Mouse (Mus musculus): ENCODE results near the gene Prg2. TPM values are rescaled to one million over a fixed set of nuclear protein-coding genes. Genes with fewer than 3 reads are reported as not detected.

Prg2 gene
- total and polyA plus RNA-seq, 2 experiments from 2014 or later, result not detected

- Histone ChIP-seq H3K9me3 (ENCODE audit: low read length) (no peaks in the 10 kb centered on the region), H3K27me3 (ENCODE audit: insufficient read depth, low read length) (no peaks in the 10 kb centered on the region), H3K4me3 (ENCODE audit: low read length) (no peak overlapping the region), H3K36me3 (ENCODE audit: insufficient read depth, low read length) (no peaks in the 10 kb centered on the region), H3K9ac (replicated peaks; ENCODE audit: low read length) (no peak overlapping the region), H3K27ac (no peak overlapping the region), H3K4me1 (ENCODE audit: insufficient read depth, low read length) (no peaks in the 10 kb centered on the region), H3K4me2 (ENCODE audit: low read depth, low read length) (no peak overlapping the region)
- no peak for TF ChIP-seq CTCF (IDR thresholded peaks at IDR 0.05; ENCODE audit: low read depth)
- ATAC-seq (no peak), DNase-seq (ENCODE audit: low spot score) (no peak)
- WGBS, result 66% methylated on average over 5 of the region's 5 CpGs
Measured at GRCm38 (mm10) chr2:85027281-85027680, 47.0 kb downstream of the Prg2 start.

GRCm38 (mm10) chr2:85029897-85030296 is 49.6 kb downstream of the Prg2 start:
- TF ChIP-seq CTCF (IDR thresholded peaks at IDR 0.05; ENCODE audit: low read depth), result no peak
- ATAC-seq (no peak), DNase-seq (ENCODE audit: low spot score) (no peak)
- no peak overlapping the region for H3K27ac ChIP-seq
- 57% methylated on average over 6 of the region's 6 CpGs for WGBS
- H3K36me3 ChIP-seq (ENCODE audit: insufficient read depth, low read length), result no peaks in the 10 kb centered on the region
- H3K4me2 ChIP-seq (ENCODE audit: low read depth, low read length), result no peak overlapping the region
- H3K4me3 ChIP-seq (ENCODE audit: low read length), result no peak overlapping the region
- no peaks in the 10 kb centered on the region for H3K27me3 ChIP-seq (ENCODE audit: insufficient read depth, low read length)
- H3K9me3 ChIP-seq (ENCODE audit: low read length), result no peaks in the 10 kb centered on the region
- no peaks in the 10 kb centered on the region for H3K4me1 ChIP-seq (ENCODE audit: insufficient read depth, low read length)
- H3K9ac ChIP-seq (replicated peaks; ENCODE audit: low read length), result no peak overlapping the region

GRCm38 (mm10) chr2:85030989-85031388 is 50.7 kb downstream of the Prg2 start:
- no peak overlapping the region for H3K27ac ChIP-seq
- no peaks in the 10 kb centered on the region for H3K27me3 ChIP-seq (ENCODE audit: insufficient read depth, low read length)
- H3K4me2 ChIP-seq (ENCODE audit: low read depth, low read length), result no peak overlapping the region
- TF ChIP-seq CTCF (IDR thresholded peaks at IDR 0.05; ENCODE audit: low read depth), result no peak
- no peak for DNase-seq (ENCODE audit: low spot score)
- H3K9ac ChIP-seq (replicated peaks; ENCODE audit: low read length), result no peak overlapping the region
- H3K9me3 ChIP-seq (ENCODE audit: low read length), result no peaks in the 10 kb centered on the region
- H3K4me1 ChIP-seq (ENCODE audit: insufficient read depth, low read length), result no peaks in the 10 kb centered on the region
- H3K36me3 ChIP-seq (ENCODE audit: insufficient read depth, low read length), result no peaks in the 10 kb centered on the region
- WGBS, result 59% methylated on average over 6 of the region's 6 CpGs
- no peak overlapping the region for H3K4me3 ChIP-seq (ENCODE audit: low read length)
- ATAC-seq, result no peak

- WGBS, result 82% methylated on average over 2 of the region's 2 CpGs
- ATAC-seq, result no peak
Measured at GRCm38 (mm10) chr2:85033121-85033520, 52.9 kb downstream of the Prg2 start.

More at GRCm38 (mm10) chr2:85033121-85033520, 52.9 kb downstream of the Prg2 start:
- peaks cover 5% of the 10 kb centered on the region for H3K4me1 ChIP-seq (ENCODE audit: insufficient read depth, low read length)
- no peaks in the 10 kb centered on the region for H3K27me3 ChIP-seq (ENCODE audit: insufficient read depth, low read length)
- H3K36me3 ChIP-seq (ENCODE audit: insufficient read depth, low read length), result no peaks in the 10 kb centered on the region
- no peak for TF ChIP-seq CTCF (IDR thresholded peaks at IDR 0.05; ENCODE audit: low read depth)
- no peaks in the 10 kb centered on the region for H3K9me3 ChIP-seq (ENCODE audit: low read length)
- no peak overlapping the region for H3K4me3 ChIP-seq (ENCODE audit: low read length)
- H3K4me2 ChIP-seq (ENCODE audit: low read depth, low read length), result no peak overlapping the region
- no peak for DNase-seq (ENCODE audit: low spot score)
- H3K9ac ChIP-seq (replicated peaks; ENCODE audit: low read length), result no peak overlapping the region
- H3K27ac ChIP-seq, result no peak overlapping the region

Other genes with a start within 250 kb of the Prg2 start
- 10.0 and 16.8 TPM in 2 replicates for gene Ypel4, start 246.4 kb upstream of the Prg2 start, total RNA-seq (2014; rRNA removed)
- gene Ypel4, start 246.4 kb upstream of the Prg2 start, polyA plus RNA-seq (2015; fragmentation: Nextera tagmentation; extraction: Ambion mirVana), result 12.3 and 13.1 TPM in 2 replicates
- 2.9 and 4.3 TPM in 2 replicates for gene Gm19426, start 236.8 kb upstream of the Prg2 start, total RNA-seq (2014; rRNA removed)
- gene Gm19426, start 236.8 kb upstream of the Prg2 start, polyA plus RNA-seq (2015; fragmentation: Nextera tagmentation; extraction: Ambion mirVana), result 3.8 and 6.1 TPM in 2 replicates
- 28.5 and 36.5 TPM in 2 replicates for gene Serping1, start 205.0 kb upstream of the Prg2 start, total RNA-seq (2014; rRNA removed)
- gene Serping1, start 205.0 kb upstream of the Prg2 start, polyA plus RNA-seq (2015; fragmentation: Nextera tagmentation; extraction: Ambion mirVana), result 40.9 and 46.5 TPM in 2 replicates
- 12.8 and 22.6 TPM in 2 replicates for gene Ube2l6, start 181.6 kb upstream of the Prg2 start, total RNA-seq (2014; rRNA removed)
- gene Ube2l6, start 181.6 kb upstream of the Prg2 start, polyA plus RNA-seq (2015; fragmentation: Nextera tagmentation; extraction: Ambion mirVana), result 16.8 and 17.7 TPM in 2 replicates
- gene Smtnl1, start 157.8 kb upstream of the Prg2 start, total RNA-seq (2014; rRNA removed), result 0.75 TPM in 1 of 2 replicates, not detected in the other
- not detected in 2 replicates for gene Smtnl1, start 157.8 kb upstream of the Prg2 start, polyA plus RNA-seq (2015; fragmentation: Nextera tagmentation; extraction: Ambion mirVana)
- gene Timm10, start 153.5 kb upstream of the Prg2 start, total RNA-seq (2014; rRNA removed), result 44.5 and 57.3 TPM in 2 replicates
- gene Timm10, start 153.5 kb upstream of the Prg2 start, polyA plus RNA-seq (2015; fragmentation: Nextera tagmentation; extraction: Ambion mirVana), result 82.5 and 91.7 TPM in 2 replicates
- 5.8 and 9.3 TPM in 2 replicates for gene Slc43a1, start 141.6 kb upstream of the Prg2 start, total RNA-seq (2014; rRNA removed)
- 1.3 and 1.5 TPM in 2 replicates for gene Slc43a1, start 141.6 kb upstream of the Prg2 start, polyA plus RNA-seq (2015; fragmentation: Nextera tagmentation; extraction: Ambion mirVana)
- gene Rtn4rl2, start 93.8 kb upstream of the Prg2 start, total RNA-seq (2014; rRNA removed), result 10.1 and 12.2 TPM in 2 replicates
- gene Rtn4rl2, start 93.8 kb upstream of the Prg2 start, polyA plus RNA-seq (2015; fragmentation: Nextera tagmentation; extraction: Ambion mirVana), result 4.2 and 4.3 TPM in 2 replicates
- gene Slc43a3, start 43.9 kb upstream of the Prg2 start, total RNA-seq (2014; rRNA removed), result 4.9 and 9.7 TPM in 2 replicates
- 4.1 and 6.4 TPM in 2 replicates for gene Slc43a3, start 43.9 kb upstream of the Prg2 start, polyA plus RNA-seq (2015; fragmentation: Nextera tagmentation; extraction: Ambion mirVana)
- gene Prg3, start 7.8 kb downstream of the Prg2 start, total RNA-seq (2014; rRNA removed), result not detected in 2 replicates
- not detected in 2 replicates for gene Prg3, start 7.8 kb downstream of the Prg2 start, polyA plus RNA-seq (2015; fragmentation: Nextera tagmentation; extraction: Ambion mirVana)
- 178 and 196 TPM in 2 replicates for gene Ssrp1, start 56.8 kb downstream of the Prg2 start, total RNA-seq (2014; rRNA removed)
- 141 and 142 TPM in 2 replicates for gene Ssrp1, start 56.8 kb downstream of the Prg2 start, polyA plus RNA-seq (2015; fragmentation: Nextera tagmentation; extraction: Ambion mirVana)
- gene P2rx3, start 57.0 kb downstream of the Prg2 start, total RNA-seq (2014; rRNA removed), result 1.1 and 1.7 TPM in 2 replicates
- gene P2rx3, start 57.0 kb downstream of the Prg2 start, polyA plus RNA-seq (2015; fragmentation: Nextera tagmentation; extraction: Ambion mirVana), result 2.6 and 3.3 TPM in 2 replicates
- gene Tnks1bp1, start 67.6 kb downstream of the Prg2 start, total RNA-seq (2014; rRNA removed), result 70.0 and 113 TPM in 2 replicates
- gene Tnks1bp1, start 67.6 kb downstream of the Prg2 start, polyA plus RNA-seq (2015; fragmentation: Nextera tagmentation; extraction: Ambion mirVana), result 17.4 and 19.3 TPM in 2 replicates
- 22.2 and 24.2 TPM in 2 replicates for gene Aplnr, start 155.8 kb downstream of the Prg2 start, total RNA-seq (2014; rRNA removed)
- 21.0 and 22.1 TPM in 2 replicates for gene Aplnr, start 155.8 kb downstream of the Prg2 start, polyA plus RNA-seq (2015; fragmentation: Nextera tagmentation; extraction: Ambion mirVana)
- gene Lrrc55, start 216.7 kb downstream of the Prg2 start, total RNA-seq (2014; rRNA removed), result 27.3 and 33.7 TPM in 2 replicates
- gene Lrrc55, start 216.7 kb downstream of the Prg2 start, polyA plus RNA-seq (2015; fragmentation: Nextera tagmentation; extraction: Ambion mirVana), result 9.0 and 9.7 TPM in 2 replicates